Mouse (Mus musculus) intestine, postnatal 0 days (tissue): ENCODE data around the gene Tnfrsf14. TPM values are rescaled to one million over a fixed set of nuclear protein-coding genes. Genes with fewer than 3 reads are reported as not detected.

Source experiments
- ATAC-seq: fragments of 200-750 bp; cut with Nextera tagmentation; 2 replicates; pipeline ENCODE4 v1.8.0; 2017; ENCODE audit warnings: mild to moderate bottlenecking, moderate TSS enrichment, moderate library complexity
- H3K27ac ChIP-seq: fragments of 300-500 bp; sonication (generic); 2 replicates; pipeline ENCODE4 v1.5.1; 2014; ENCODE audit warnings: mild to moderate bottlenecking, low read depth, low read length, moderate library complexity
- H3K27me3 ChIP-seq: fragments of 300-500 bp; sonication (generic); replicated peaks from 2 replicates; pipeline ENCODE4 v1.6.1; 2014; ENCODE audit warnings: low read length, mixed read lengths; ENCODE audit not compliant: control insufficient read depth, insufficient read depth
- H3K36me3 ChIP-seq: fragments of 300-500 bp; sonication (generic); 2 replicates; pipeline ENCODE4 v1.6.1; 2014; ENCODE audit warnings: mild to moderate bottlenecking, moderate library complexity; ENCODE audit not compliant: control insufficient read depth, insufficient read depth
- H3K4me1 ChIP-seq: fragments of 300-500 bp; sonication (generic); replicated peaks from 2 replicates; pipeline ENCODE4 v1.6.1; 2014; ENCODE audit warnings: antibody characterized with exemption, low read length, mixed read lengths; ENCODE audit not compliant: control insufficient read depth, insufficient read depth
- H3K4me2 ChIP-seq: fragments of 300-500 bp; sonication (generic); replicated peaks from 2 replicates; pipeline ENCODE4 v1.6.1; 2014; ENCODE audit warnings: low read depth, mild to moderate bottlenecking, moderate library complexity
- H3K4me3 ChIP-seq: fragments of 300-500 bp; sonication (generic); 2 replicates; pipeline ENCODE4 v1.5.1; 2014; ENCODE audit warnings: low read depth, low read length
- H3K9ac ChIP-seq: fragments of 300-500 bp; sonication (generic); 2 replicates; pipeline ENCODE4 v1.6.1; 2014; ENCODE audit warnings: mild to moderate bottlenecking, low read depth, low read length
- H3K9me3 ChIP-seq: fragments of 300-500 bp; sonication (generic); 2 replicates; pipeline ENCODE4 v1.6.1; 2016; ENCODE audit warnings: mixed run types; ENCODE audit not compliant: control insufficient read depth
- CTCF ChIP-seq: sonication (generic); IDR thresholded peaks from 2 replicates; pipeline ENCODE4 v1.5.1; 2016; ENCODE audit warnings: low read depth, mild to moderate bottlenecking, control low read depth, antibody characterized with exemption, moderate library complexity
- WGBS: fragments of 180-500 bp; shearing (Covaris S2); extraction: QIAGEN DNeasy Blood & Tissue Kit; methylation state at CpG from one replicate; pipeline ENCODE4 v1.1.7; 2014; 5-methylcytosine and 5-hydroxymethylcytosine counted together
- polyA plus RNA-seq: library from polyadenylated mRNA; unstranded; fragments of >200 nt; fragmentation: Nextera tagmentation; extraction: Ambion mirVana; gene quantifications from 2 replicates; pipeline ENCODE4 v1.2.1, GENCODE M21; 2015

Gene Tnfrsf14
- polyA plus RNA-seq, 1 experiment from 2014 or later = 1.9 TPM

DNA sequence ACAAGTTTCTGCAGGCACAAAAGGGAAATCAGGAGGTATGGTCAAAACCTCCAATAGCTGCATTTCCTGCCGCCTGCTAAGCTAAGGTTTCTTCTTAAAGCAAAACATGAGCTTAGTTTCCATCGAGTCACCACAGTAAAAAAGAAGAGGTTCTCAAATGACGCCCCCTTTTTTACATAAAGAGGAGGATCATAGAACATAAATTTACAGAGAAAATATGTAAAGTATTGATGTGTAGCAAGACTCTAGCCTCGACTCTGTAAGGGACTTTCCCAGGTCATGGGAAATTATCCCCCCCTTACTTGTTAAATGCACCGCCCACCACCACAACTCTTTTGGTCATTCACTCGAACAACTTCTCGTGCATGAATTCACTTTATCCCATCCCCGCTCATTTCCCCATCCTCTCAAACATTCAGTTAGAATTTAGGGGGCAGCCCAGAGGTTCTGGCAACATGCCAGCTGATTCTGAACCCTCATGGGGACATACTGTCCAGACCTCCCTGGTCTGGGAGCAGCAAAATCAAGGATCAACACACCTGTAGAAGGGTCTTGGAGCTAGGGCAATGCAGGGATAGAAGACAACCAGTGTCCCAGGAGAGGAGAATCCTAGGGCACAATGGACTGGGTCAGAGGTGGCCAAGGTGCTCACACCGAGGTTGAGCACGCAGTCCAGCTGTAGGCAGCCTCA lies 14.4 kb upstream of the Tnfrsf14 start:
- Histone ChIP-seq H3K9ac (no peak overlapping the region), H3K4me2 (no peak overlapping the region), H3K27ac (no peak overlapping the region), H3K9me3 (no peaks in the 10 kb centered on the region), H3K4me1 (no peaks in the 10 kb centered on the region), H3K36me3 (no peaks in the 10 kb centered on the region), H3K27me3 (no peaks in the 10 kb centered on the region), H3K4me3 (no peak overlapping the region)
- TF ChIP-seq CTCF = no peak
- 81% methylated on average over 10 of the region's 10 CpGs for WGBS
- ATAC-seq = no peak

DNA sequence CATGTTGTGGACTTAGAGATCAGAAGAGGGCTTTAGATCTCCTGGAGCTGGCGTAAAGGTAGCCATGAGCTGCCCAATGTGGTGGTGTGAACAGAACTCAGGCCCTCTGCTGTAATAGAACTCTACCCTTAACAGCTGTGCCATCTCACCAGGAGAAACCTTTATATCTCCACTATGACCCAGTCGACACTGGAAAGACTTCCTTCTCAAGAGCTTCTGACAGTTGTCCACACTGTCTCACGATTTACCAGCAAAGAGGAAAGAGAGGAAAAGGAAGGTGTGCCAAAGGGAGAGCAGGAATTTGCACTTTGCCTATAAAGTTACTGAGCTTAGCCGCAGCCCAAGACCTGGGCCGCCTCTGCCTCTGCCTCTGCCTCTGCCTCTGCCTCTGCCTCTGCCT lies 13.5 kb upstream of the Tnfrsf14 start:
- Histone ChIP-seq H3K27me3 (no peaks in the 10 kb centered on the region), H3K36me3 (no peaks in the 10 kb centered on the region), H3K4me1 (no peaks in the 10 kb centered on the region), H3K9ac (no peak overlapping the region), H3K4me2 (no peak overlapping the region), H3K4me3 (no peak overlapping the region), H3K27ac (no peak overlapping the region), H3K9me3 (no peaks in the 10 kb centered on the region)
- WGBS = 90% methylated on average over 5 of the region's 5 CpGs
- TF ChIP-seq CTCF = no peak
- ATAC-seq = no peak

GRCm38 (mm10) chr4:154940156-154940555 lies 11.8 kb upstream of the Tnfrsf14 start:
- Histone ChIP-seq H3K4me3 (no peak overlapping the region), H3K36me3 (no peaks in the 10 kb centered on the region), H3K27me3 (no peaks in the 10 kb centered on the region), H3K27ac (no peak overlapping the region), H3K4me1 (no peaks in the 10 kb centered on the region), H3K9me3 (no peaks in the 10 kb centered on the region), H3K9ac (no peak overlapping the region), H3K4me2 (no peak overlapping the region)
- TF ChIP-seq CTCF = no peak
- WGBS = 93% methylated on average over 2 of the region's 2 CpGs
- ATAC-seq = no peak

GRCm38 (mm10) chr4:154937746-154938145 lies 9.4 kb upstream of the Tnfrsf14 start:
- Histone ChIP-seq H3K9ac (no peak overlapping the region), H3K27ac (no peak overlapping the region), H3K36me3 (no peaks in the 10 kb centered on the region), H3K4me1 (no peaks in the 10 kb centered on the region), H3K4me2 (no peak overlapping the region), H3K9me3 (no peaks in the 10 kb centered on the region), H3K4me3 (no peak overlapping the region), H3K27me3 (no peaks in the 10 kb centered on the region)
- TF ChIP-seq CTCF = no peak
- 68% methylated on average over 1 of the region's 1 CpGs for WGBS
- ATAC-seq = no peak

GRCm38 (mm10) chr4:154936542-154937255 lies 8.3 kb upstream of the Tnfrsf14 start:
- ATAC-seq = no peak
- Histone ChIP-seq H3K4me1 (no peaks in the 10 kb centered on the region), H3K4me3 (no peak overlapping the region), H3K9ac (no peak overlapping the region), H3K4me2 (no peak overlapping the region), H3K27ac (no peak overlapping the region), H3K9me3 (no peaks in the 10 kb centered on the region), H3K27me3 (no peaks in the 10 kb centered on the region), H3K36me3 (no peaks in the 10 kb centered on the region)
- 67% methylated on average over 8 of the region's 8 CpGs for WGBS
- no peak for TF ChIP-seq CTCF

GRCm38 (mm10) chr4:154935788-154936187 lies 7.4 kb upstream of the Tnfrsf14 start:
- H3K27ac ChIP-seq = no peak overlapping the region
- TF ChIP-seq CTCF = peak; percentile 31
- no peaks in the 10 kb centered on the region for H3K27me3 ChIP-seq

More at GRCm38 (mm10) chr4:154935788-154936187, 7.4 kb upstream of the Tnfrsf14 start:
- Histone ChIP-seq H3K36me3 (no peaks in the 10 kb centered on the region), H3K4me2 (no peak overlapping the region), H3K4me1 (no peaks in the 10 kb centered on the region), H3K4me3 (no peak overlapping the region), H3K9ac (no peak overlapping the region), H3K9me3 (no peaks in the 10 kb centered on the region)
- WGBS = 83% methylated on average over 7 of the region's 7 CpGs
- no peak for ATAC-seq
